Mouse (Mus musculus): ENCODE data around the gene Gm10112.

Gm10112 gene

GRCm38 (mm10) chrX:111168040-111168439, at the start of gene Gm10112:
TSS of gene Gm10112 (plus strand) at chrX:111168340.
- no peak for DNase-seq (ENCODE audit: low spot score in 2 of 2)

DNA sequence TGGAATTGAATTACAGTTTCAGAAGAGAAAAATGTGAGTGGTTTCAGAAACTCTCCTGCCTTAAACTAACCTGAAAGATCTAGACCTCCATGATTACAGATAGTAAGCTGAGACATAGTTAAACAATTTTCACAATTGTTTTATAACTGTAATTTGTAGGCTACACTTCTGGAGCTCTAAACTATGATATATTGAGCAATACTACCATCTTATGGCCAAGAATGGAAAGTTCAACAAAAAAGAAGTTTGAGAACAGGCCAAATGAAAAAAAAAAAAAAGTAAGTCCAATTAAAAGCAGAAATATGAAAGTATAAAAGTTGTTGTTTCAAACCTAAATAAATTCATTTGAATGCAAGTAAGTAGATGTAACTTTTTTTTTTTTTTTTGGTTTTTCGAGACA, 21.4 kb downstream of the Gm10112 start:
- no peak for DNase-seq (ENCODE audit: low spot score in 2 of 2)

DNA sequence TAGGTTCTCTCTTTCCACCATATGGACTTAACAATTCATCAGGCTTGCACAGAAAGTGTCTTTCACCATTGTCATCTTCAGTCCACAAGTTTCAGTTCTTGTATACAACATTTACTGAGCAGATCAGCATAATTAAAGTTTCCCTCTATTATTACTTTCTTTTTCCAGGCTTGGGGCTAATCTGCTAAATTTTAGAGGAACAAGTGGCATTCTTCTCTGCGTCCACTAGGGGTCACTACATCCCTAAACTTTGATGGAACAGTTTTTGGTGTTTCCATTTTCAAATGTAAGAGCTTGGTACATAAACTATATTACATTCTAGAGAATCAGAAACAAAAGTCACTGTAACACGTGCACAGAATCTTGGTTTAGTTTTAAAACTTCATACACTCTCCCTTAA, 28.2 kb downstream of the Gm10112 start:
- no peak for DNase-seq (ENCODE audit: low spot score in 2 of 2)

DNA sequence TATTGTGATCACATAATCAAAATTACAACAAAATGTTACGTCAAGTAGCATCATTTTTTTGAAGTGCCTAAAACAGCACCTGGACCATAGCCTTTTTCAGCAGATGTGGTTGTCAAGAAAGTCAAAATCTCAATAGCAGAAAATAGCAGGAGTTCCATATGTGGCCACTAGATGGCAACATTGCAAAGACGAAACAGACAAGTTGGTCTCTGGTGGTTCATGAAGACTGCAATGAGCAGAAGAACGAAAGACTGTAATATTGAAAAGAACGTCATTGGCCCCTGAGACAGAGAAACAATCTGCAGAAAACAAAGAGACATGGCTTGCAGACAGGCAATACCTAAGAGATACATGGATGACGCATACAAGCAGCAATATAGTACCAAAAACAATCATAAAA, 42.1 kb downstream of the Gm10112 start:
- peak; percentile 3 to 16 for DNase-seq (ENCODE audit: low spot score in 2 of 2)

Measured in right cerebral cortex, postnatal 36 days (tissue).